Mouse (Mus musculus) cerebellum, adult 8-10 months (tissue): Measurements from ENCODE around the gene Ajm1.

Experiments
- DNase-seq: peaks from one replicate; pipeline ENCODE4 v3.0.0; 2022

The Ajm1 gene

DNA sequence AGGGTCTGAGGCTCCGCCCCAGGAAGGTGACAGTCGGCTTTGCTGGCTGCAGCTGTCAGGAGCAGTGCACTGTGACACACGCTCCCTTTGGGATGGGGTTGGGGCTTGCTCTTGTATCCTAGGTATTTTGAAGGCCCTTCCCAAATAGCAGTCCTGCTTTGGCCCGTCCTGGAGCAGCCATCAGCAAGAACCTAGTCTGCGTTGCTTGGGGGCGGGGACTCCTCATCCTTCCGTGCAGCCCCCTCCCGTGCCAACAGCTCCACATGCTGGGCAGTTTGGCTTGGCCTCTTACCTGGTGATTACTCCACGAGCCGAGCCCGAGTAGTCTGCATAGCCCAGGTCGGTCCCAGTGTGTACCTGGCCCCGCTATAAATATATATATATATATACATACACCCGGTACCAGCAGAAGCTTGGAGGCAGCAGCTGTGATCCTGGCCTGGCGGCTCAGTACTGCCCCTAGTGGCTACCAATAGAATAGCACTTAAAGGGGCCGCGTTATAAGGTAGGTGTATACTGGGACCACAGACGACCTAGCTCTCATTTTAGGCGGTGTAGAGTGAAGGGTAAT, at the start of gene Ajm1:
Gene Ajm1, minus strand, starts transcription at position 464 of the 571 bp plus-strand sequence.
- peak; percentile 86 for DNase-seq

DNA sequence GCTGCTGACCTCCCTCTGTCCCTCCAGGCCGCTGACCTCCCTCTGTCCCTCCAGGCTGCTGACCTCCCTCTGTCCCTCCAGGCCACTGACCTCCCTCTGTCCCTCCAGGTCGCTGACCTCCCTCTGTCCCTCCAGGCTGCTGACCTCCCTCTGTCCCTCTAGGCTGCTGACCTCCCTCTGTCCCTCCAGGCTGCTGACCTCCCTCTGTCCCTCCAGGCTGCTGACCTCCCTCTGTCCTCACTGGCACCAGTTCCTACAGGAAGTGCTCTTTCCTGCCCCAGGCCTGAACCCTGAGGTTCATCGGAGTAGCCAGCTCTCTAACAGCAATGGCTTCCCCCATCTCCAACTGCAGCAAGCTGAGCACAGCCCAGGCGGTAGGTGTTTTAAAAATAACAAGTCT, 47.2 kb upstream of the Ajm1 start:
- no peak for DNase-seq

DNA sequence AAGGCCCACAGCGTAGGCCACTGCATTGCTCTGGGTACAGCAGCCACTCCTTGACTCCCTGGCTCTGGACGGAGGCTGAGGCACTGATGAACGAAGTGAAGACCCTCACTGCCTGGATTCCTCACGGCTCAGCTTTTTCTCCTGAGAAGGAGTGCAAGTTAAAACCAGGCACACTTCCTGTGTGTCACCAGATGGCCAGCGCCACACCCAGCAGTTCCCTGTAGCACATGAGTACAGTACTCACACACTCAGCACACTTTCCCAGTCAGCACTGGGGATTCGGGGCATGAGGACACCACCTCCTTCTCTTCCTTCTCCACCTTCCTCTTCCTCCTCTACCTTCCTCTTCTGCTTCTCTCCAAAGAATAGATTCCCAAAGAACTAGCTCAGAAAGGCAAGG, 46.3 kb upstream of the Ajm1 start, which contains the start of gene Fcna:
Gene Fcna, minus strand, starts transcription at position 220 of the 400 bp plus-strand sequence.
- no peak for DNase-seq

DNA sequence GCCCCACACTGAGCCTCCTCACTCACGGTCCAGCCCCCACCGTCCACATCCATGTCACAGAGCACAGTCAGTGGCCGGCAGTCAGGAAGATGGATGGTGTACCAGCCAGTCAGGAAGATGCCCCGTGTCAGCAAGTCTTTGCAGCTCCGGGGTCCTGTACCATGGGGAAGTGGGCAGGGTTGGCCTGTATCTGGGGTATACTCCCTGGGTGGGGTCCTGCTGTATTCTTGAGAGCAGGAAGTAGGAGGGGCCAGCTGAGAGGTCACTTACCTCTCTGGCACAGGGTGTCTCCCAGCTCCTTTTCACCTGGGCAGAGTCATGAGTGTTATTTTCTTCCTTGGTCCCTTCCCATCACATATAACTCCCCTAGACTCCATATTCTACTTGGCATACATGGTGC, 44.4 kb upstream of the Ajm1 start:
- DNase-seq = no peak

DNA sequence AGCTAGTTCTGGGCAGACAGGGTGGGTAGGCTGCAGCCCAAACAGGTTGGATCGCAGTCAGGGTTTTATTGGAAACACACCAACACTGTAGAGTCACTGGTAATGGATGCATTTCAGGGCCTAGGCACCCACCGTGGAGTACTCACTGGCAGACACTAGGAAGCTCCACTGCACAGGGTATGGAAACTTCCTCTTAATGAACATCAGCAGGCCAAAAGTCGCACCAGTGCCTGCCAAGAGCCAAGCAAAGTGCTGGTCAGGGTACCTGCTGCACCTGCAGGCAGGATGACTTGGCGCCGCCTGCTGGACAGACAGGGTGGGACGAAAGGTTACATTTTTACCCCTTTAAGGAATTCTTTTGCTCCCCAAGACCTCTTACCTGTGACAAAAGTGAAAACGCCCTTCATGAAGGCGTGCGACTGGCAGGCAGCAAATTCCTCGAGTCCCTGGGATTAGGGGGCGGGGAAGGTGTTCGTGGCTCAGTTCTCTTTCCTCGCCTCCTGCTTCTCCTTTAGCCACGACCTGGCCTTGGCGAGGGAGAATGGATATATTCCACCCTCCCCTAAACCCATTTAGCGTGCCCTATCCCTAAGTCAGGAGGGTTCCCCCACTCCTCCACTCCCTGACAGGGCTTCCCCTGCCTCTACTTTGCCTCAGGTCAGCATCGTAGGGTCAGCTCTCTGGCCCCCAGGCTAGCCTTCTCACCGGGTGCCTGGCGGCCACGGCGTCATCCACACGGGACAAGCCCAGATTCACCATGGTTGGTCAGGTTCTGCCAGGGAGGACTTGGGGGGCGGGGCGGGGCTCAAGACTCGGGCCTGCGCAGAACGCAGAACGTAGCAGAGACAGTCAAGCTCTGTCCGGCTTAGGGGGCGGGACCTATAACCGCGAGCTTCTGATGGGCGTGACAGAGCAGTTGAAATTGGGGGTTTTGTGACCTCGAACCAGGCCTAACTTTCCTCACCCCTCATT, 40.0 kb upstream of the Ajm1 start, which contains the start of gene Tmem141:
Gene Tmem141, minus strand, starts transcription at position 777 of the 972 bp plus-strand sequence.
- peak; percentile 89 for DNase-seq

DNA sequence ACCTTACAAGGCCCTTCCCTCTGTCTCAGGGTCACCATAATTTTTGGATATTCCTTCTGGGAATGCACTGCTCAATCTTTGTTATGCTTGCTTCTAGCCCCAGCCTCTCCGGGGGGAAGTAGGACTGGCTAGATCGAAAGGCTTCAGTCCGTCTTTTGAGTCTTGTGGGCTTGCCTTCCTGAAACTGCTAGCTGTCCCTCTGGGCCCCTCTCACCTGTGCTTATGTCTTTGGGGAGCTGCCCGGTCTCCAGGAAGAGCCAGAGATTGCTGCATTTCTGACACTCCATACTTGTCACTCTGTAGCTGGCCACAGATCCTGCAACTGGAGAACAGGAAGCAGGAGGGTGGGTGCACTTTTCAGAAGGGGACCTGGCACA, 39.3 kb upstream of the Ajm1 start:
- no peak for DNase-seq

DNA sequence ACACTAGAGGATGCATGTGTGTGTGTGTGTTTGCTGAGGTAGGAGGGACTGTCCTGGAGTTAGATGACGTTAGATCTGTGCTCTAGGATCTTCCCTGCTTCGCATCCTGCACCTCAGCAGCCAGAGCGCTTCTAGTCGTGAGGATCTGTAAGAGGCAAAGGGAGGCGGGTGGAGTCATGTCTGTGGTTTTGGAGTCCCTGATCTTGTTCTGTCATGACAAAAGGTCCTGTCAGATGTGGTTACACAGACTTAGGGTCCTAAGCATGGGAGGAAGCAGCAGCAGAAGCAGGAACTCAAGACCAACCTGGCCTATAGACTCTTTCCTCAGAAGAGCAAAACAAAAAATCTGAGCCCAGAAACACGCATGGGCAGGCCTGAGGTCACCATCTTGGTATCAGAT, 38.8 kb upstream of the Ajm1 start:
- peak; percentile 10 for DNase-seq

DNA sequence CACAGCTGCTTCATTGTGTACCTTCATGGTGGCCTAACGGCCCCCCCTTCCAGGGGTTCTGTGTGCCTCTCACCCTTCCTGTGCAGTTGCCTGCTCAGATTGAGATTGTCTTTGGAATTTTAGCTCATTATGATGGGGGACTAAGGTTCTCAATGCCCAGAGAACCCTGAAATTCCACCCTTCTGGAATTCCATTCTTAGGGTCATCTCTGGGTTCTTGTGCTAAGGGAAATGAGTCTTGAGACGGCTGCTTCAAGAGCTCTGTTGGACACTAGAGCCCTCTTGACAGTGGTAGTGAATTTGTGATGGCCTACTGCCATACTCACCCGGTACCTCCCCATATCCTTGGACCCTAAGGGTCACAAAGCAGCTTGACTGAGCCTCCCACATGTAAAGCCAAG, 36.0 kb upstream of the Ajm1 start, which contains the start of gene Ccdc183:
Gene Ccdc183, minus strand, starts transcription at position 101 of the 400 bp plus-strand sequence.
- DNase-seq = no peak

DNA sequence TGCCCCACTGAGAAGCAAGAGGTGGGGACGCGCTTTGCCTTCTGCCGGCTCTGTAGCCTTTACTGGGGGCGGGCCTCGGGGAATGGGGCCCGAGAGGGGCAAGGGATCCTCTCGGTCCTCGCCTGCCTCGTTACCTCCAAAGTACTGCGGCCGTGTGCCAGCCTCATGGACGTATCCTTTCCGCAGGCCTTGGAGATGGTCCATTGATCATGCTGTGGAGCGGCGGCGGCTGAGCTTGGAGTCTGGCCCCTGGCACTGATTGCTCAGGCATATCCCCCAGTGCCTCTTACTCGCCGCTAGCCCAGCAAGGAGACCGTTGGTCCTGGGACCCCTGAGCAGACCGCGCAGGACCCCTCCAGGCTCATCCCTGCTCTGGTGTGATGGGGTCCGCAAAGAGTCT, 34.8 kb upstream of the Ajm1 start:
- DNase-seq = no peak

DNA sequence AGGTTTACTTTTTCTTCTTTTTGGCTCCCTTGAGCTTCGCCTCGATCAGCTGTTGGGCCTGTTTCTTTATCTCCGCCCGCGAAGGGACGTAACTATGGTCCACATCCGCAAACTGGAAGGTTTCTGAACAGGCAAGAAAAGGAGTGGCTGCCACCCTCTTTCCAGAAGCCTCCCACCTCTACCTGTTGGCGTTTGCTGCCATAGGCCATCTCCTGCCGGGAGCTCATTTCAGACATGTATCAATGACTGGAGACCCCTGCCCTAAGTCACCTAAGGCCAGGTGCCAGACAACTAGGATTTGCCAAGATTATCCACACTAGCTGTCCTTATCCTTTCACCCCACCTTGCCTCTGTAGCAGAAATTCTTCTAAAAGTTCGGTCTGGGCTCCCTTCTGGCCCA, 27.1 kb upstream of the Ajm1 start:
- no peak for DNase-seq

DNA sequence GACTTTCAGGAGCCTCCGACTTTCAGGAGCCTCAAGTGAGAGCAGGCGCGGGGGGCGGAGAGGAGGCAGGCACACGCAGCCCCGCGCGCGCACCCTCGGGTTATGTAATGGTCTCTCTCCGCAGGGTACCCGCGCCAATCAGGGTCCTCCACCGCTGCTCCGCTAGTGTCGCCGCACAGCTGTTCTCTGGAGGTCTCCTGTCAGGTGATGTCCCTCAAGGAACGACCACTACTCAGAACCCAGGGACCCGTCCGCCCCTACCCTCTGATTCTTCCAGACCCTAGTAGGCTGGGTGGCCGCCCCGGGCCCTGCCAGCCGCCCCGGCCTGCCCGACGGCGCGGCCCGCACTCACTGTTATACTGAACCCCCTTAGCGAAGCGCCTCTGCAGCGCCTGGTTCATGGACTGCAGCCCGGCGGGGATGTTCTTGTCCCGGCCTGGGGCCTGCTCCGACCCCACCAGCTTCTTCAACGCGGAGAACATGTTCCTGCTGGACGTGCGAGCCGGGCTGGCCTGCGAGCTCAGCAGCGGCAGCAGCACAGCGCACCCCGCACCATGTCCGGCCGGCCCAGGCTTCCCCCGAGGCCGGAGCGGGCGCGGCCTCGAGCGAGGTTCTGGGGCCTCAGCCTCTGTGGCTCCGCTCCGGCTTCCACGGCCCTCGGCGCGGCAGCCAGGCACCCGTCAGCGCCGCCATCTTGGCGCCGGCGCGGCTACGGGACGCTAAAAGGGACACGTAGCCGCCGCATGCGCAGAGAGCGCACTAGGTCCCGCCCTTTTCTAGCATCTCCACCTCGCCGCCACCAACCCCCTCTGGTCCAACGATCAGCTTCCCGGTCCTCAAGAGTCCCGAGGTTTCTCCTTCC, 26.4 kb upstream of the Ajm1 start, which contains the start of gene Rabl6:
Gene Rabl6, minus strand, starts transcription at position 761 of the 862 bp plus-strand sequence.
- DNase-seq = peak; percentile 90

DNA sequence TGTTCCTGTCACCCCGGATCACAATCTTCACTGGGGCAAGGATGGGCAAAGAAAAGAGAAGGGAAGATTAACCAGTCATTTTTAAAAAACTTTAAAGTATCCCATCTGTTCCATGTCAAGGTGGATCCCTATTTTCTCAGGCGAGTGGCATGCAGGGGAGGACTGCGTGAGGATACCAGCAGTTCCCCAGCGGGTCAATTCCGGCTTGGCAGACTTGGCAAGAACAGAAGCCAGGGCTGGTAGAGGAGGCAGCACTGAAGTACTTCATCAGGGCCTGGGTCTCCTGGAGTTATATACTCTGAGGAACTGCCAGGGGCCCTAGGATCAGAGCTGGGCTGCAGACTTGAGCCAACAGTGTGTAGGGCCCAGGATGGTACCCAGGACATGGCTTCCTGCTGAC, 21.0 kb upstream of the Ajm1 start:
- DNase-seq = no peak

DNA sequence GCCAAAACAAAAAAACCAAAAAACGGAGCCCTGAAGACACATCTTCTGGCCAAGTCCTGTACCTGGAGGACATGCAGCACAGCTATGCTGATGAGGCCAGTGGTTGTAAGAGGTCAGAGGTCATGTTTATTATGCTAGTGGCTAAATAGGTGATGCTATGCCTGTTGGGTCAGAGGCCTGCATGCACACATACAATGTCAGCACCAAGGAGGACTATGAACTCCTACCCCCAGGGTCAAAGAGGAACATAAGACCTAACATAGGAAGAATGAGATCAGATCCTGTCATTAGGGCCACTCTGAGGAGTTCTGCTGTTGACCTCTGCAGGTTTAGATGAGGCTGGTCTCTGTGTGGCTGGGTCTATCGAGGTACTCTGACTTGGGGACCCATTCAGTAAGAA, 18.5 kb upstream of the Ajm1 start:
- DNase-seq = no peak

DNA sequence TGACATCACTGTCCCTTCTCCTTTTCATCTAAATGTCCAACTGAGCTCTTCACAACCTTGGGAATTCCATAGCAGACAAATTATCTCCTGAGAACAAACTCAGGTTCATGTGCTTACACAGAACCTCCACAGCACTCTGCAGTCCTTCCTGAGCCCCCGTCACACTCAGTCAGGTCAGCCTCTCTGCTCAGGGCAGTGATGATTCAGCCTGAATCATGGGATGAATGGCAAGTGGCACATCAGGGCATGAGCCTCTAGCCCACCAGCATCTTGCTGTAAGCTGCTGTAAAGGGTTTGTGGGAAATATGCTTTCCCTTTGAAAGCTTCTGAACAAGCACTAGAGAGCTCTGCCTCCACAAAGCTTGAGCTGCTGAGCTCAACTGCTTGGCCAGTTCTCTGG, 17.2 kb upstream of the Ajm1 start:
- DNase-seq = no peak

DNA sequence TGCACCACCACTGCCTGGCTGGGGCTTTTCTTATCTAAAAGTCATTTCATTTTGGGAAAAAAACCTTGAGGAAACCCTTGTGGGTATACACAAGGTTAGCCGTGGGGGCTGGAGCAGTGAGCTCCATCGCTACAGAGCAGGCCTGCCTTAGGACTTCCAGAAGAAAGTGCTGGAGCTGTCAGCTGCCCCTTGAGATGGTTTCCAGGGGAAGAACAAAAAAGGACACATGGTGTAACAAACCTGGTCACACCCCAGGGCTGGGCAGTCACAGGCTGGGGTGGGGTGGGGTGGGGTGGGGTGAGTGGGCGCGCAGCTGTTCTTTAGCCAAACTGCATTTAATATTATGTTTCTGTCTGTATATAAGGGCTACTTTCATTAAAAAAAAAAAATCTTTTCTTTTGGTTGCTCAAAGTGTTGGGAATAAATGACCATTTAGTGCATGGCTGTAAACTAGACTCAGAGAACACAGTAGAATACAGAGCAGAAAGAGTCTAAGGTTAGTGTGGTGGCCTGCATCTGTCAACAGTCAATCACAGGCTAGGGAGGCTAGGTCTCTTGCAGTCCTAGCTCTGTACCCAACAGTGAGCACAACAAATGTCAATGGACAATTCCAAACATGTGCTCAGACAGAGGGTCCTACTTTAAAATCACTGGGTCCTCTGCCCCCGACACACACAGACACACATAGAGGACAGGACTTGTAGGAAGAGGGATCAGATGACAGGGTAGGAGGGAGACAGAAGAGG, 15.4 kb upstream of the Ajm1 start:
- no peak for DNase-seq

DNA sequence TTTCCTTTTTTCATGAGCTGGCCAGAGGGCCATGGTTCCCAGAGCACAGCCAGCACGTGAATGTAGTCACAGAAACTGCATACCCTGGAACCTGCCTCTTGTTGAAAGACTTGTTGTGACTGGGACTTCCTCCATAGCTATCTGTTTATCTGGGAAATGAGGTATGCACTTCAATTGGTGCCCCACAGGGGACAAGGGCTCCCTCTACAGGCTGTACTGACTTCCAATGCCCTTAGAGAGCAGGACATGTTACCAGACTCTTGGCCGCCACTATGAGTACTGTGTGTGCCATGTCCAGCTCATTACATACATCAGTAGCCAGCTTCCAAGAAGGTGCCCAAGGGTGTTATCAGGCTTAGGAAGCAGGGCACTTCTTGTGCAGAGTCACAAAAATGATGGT, 10.3 kb upstream of the Ajm1 start:
- peak; percentile 53 for DNase-seq

DNA sequence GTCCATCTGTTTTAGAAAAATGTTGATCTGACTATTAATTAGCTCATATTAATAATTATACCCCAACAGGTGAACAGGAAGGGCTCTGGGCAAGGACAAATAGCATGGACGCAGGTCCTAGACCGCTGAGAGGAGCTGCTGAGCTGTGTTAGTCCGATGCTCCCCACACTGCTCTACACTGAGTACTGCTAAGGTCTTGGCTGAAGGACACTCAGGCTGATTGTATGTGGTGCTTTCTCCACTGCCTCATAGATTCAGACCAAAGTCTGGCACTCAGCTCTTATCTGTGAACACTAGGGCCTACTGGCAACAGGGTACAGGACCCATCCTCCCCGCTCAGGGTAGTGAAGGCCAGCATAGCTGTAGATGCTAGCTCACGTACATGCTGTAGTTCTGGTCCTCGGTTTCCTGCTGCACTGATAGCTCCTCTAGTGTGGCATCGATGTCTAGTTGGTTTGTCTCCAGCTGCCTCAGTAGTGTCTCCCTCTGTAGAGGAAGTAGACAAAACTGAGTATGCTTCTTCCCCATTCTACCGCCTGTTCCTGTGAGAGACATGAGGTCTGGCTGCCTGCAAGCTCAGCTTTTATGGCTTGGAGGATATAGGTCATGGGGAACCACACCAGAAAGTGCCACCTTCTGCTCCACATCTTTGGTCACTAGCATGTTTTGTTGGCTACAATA, 6.8 kb upstream of the Ajm1 start:
- no peak for DNase-seq

DNA sequence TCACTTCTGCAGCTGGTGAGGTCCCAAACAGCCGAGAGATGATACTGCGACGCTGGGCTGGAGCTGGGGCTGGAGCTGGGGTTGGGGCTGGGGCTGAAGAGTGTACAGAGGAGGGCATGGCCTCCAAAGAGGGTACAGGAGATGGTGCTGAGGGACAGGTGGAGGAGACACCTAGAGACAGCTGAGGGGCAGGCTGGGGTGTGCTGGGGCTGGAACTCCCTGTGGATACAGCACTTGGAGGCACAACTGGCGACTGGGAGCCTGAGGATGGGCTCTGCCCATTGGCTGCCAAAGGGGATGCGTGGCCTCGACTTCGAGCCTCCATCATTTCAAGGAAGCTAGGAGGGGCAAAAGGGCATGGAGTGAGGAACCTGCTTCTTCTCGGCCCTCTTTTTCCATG, 5.7 kb upstream of the Ajm1 start:
- no peak for DNase-seq

DNA sequence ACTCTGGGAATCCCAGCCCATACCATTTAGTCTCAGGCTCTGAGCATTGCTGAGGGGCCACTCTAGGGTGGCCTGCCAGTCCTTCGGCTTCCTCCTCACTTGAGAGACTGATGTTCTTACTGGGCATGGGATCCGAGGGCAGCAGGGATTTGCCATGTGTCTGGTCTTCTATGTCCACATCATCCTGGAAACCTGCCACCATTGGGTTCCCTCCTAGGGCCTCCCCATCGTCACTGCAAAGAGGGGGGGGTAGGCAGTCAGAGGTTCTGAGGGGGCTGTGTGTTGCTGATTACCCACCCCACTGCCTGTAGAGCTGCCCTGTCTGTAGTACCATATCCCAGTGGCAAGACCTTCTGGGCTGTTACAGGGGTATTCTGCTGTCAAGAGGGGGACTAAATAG, 4.0 kb upstream of the Ajm1 start:
- DNase-seq = peak; percentile 37

DNA sequence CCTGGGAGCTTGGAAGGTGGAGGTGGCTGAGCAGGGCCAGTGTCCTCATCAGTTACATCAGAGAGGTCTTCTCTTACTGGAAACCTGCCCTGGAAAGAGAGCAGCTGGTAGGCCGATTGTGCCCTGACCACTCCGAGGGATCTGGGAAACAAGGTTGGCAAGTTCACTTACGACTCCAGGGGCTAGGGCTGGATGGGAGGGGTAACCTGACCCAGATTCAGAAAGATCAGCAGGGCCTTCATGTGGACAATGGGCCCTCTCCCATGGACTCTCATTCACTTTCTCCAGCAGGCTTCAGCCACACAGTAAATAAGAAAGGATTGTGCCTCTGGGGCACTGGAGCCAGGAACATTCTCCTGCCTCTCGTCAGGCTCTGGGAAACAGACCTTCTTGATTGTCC, 3.3 kb upstream of the Ajm1 start:
- DNase-seq = peak; percentile 32

DNA sequence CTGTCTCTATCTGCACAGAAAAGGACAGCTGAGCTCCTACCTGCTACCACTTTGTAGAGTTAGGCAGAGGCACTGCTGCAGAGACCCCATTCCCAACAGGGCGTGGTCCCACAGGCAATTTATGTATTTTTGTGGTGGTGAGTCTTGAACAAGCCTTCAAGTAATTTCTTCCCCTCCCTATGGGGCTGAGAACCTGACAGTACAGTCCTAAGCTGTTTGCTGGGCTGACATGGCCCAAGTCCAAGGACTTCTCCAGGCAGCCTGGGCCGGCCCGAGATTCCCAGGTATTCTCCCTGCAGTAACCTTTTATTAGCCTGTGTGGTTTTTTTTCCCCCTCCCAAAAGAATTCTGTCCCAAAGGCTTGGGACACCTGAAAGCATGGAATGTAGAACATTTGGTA, 2.6 kb upstream of the Ajm1 start:
- peak; percentile 53 for DNase-seq

DNA sequence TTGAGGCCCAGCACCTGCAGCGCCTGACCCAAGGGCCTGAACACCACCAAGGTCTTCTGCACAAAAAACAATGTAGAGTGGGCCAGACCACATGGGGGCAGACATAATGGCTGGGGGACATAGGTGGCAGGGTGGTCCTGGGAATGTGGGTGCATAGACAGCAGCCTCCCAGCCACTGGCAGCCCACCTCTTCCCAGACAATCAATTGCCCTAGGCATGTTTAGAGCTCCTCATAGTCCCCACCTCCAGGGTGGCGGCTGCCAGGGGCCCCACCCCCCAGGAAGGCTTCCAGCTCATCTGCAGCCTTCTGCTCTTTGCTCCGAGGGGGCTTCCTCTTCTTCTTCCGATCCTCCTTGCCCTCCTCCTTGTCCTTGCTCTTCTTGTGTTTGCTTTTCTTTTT, 2.0 kb upstream of the Ajm1 start:
- peak; percentile 42 for DNase-seq
